Mouse (Mus musculus) erythroblast, embryonic 14.5 days (primary cell): ENCODE results near the gene Filip1.

Experiments used
- GATA1 ChIP-seq: IDR thresholded peaks from 2 replicates; pipeline ENCODE4 v1.6.1; 2012; ENCODE audit warnings: low read length, inconsistent platforms, mixed read lengths
- TAL1 ChIP-seq: IDR thresholded peaks from 3 replicates; pipeline ENCODE4 v1.6.1; 2012; ENCODE audit warnings: low read length, inconsistent platforms, mixed read lengths

DNA sequence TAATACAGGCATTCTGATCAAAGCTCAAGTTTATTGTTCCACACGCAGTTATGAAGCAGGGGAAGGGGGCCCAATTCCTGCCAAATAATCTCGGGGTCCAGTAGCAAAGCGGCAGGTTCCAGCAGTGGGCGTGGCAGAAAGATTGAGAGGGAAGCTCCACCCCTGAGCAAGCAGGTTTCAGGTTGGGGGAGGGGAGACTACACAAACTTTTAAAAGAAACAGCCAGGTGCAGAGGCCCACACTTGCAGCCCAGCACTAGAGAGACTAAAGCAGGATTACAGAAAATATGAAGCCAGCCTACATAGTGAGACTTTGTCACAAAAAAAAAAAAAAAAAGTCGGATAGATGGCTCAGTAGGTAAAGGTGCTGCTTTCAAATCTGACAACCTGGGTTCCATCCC is 40.3 kb upstream of the Filip1 start:
- no peak for TF ChIP-seq GATA1
- no peak for TF ChIP-seq TAL1
